Mouse (Mus musculus) layer of hippocampus, adult 18-20 months (tissue): ENCODE measurements around the gene Rhd. TPM values are rescaled to one million over a fixed set of nuclear protein-coding genes. Genes with fewer than 3 reads are reported as not detected.
"Not testable (repeated sequence)": the region's sequence is repeated elsewhere in the genome, so short reads cannot be mapped to it uniquely, and the experiment has no call there.

Source experiments
- DNase-seq, 2 experiments: peaks; one replicate each; pipeline ENCODE4 v3.0.0; 2022; ENCODE audit warnings: low spot score in 2 of 2
- total RNA-seq, 2 experiments: library from RNA; stranded (reverse); gene quantifications; 2 replicates each; pipeline ENCODE4 v1.2.3; 2021

Gene Rhd
- total RNA-seq, 2 experiments from 2014 or later, result not detected

GRCm38 (mm10) chr4:134903046-134903445 lies 38.7 kb downstream of the Rhd start:
- DNase-seq, result no peak

GRCm38 (mm10) chr4:134911406-134911805 lies 47.1 kb downstream of the Rhd start:
- DNase-seq, result not testable (repeated sequence)

- peak in 1 of 2 experiments; percentile 66 for DNase-seq
Observed at GRCm38 (mm10) chr4:134913413-134913812, 49.1 kb downstream of the Rhd start.

DNA sequence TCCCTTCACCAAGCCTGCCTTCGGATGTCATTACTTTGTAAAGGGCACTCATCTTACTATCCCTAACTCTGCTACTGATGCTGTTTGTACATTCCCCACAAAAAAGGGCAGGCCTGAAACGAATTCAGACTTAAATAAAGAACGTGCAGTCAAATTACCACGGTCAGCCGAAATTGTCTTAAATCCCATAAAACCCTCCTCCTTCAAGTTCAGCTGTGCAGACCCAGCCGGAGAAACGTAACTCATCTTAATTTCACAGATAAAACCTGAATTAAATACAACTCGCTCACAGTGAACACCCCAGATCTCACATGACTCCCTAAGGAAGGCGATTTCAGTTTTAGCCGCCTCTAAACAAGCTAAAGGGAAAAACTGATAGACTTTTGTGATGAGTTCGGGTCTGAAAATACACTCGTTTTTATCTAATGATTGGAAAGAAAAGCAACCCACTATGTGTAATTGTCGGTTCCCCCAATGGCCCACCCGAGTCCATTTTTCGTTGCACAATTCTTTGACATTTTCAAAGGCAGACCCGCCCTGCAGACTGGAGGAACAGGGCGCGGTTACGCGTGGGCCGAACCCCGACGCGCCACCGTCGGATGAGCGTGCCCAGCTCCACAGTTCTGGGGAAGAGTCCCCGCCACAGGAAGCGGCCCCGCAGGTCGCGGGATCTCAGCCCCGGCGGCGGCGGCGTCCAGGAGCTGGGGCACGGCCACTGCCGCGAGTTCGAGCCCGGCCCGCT lies 50.0 kb downstream of the Rhd start:
- no peak for DNase-seq

DNA sequence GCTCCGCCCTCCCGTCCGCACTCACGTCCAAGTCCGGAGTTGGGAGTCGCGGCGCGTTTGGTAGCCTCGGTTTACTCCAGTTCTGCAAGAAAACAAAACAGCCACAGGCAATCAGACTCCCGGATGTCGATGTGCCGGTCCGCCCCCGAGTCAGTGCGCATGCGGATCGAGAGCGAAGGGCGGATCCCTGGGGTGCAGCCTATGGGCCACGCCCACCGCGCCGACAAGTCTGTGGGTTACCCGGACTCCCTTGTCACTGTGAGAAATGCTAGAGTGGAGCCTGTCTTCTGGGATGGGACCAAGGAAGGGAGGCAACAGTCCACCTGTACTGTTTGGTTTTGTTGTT lies 50.5 kb downstream of the Rhd start, which contains the start of gene Tmem50a:
Gene Tmem50a (minus strand): TSS at position 161 of the 346 bp plus-strand sequence.
- peak; percentile 89 to 94 for DNase-seq

DNA sequence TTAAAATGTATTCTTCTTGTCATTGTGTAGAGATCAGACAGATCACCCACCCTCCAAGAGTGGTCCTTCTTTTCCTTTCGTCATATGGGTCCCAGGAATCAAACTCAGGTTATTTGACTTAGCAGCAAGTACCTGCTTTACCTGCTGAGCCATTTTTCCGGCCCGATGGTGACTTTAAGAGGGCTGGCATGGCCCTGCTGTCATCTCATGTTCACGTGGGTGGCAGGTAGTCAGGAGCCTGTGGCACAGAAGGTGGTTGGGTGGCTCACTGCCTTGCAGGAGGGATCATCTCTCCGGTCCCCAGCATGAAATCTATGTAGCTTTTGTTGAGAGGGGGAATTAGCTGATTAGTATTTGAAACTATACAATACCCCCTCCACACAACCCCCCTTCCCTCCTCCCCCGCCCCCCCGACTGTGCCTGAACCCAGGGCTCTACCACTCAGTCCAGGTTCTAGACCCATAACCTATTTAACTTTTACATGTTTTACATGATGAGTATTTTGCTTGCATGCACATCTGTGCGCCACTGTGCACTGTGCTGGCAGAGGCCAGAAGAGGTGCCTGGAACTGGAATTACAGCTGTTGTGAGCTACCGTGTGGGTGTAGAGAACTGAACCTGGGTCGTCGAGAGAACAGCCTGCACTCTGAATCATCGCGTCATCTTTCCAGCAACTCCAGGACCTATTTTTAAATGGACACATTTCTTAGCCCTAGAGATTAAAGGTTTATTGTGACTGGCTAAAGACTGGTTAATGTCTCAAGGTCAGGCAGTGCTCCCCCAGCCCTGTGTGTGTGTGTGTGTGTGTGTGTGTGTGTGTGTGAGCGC lies 51.1 kb downstream of the Rhd start:
- DNase-seq, result no peak

GRCm38 (mm10) chr4:134917194-134917593 lies 52.9 kb downstream of the Rhd start:
- DNase-seq, result no peak

DNA sequence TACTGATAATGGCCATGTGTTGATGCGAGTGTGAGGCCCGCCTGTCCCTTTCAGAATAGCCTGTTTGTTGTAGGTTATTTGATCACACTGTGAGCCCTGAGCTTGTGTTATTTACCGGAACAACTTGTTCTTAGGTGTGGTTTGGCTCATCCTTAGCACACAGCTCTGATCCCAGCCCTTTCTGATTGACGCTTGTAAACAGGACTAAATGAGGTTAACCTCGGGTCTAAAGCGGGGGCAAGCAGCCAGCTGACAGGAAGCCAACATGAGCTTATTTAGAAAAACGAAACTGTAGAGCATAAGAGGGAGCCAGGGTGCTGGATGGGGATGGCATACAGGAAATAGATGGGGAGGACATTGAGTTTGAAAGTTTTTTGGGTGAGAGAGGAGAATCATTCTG lies 54.0 kb downstream of the Rhd start:
- no peak for DNase-seq

DNA sequence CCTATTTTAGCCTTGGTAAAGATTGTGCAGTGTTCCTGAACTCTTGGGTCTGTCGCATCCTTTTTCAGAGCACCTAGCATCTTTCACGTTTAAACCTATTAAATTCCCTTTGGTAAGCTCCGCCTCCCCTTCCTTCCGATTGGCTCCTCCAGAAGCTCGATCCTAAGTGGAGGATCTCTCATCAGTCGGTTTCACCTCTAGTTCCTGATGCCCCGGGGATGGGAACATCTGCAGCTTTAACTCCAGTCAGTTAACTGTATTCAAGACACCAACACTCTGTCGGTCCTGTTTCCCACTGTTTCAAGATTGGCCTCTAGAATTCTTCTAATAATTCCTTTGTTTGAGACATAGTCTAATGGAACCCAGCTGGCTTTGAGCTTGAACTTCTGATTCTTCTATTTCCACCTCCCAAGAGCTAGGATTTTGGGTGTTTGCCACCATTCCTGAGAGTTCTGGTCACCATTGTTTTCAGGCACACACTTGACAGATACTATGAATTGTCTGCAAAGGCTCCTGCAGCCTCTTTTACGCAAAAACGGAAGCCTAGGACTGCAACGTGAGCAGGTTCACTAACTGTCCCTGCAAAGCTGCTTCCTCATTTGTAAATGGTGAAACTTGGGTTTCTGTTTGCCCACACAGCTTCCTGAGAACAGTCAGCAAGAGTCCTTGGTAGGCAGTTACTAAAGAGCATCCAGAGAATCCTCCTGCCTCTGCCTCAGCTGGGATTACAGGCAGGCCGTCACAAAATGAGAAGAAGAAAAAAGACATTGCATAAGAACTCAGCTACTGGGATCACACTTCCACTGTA lies 55.6 kb downstream of the Rhd start:
- no peak for DNase-seq

DNA sequence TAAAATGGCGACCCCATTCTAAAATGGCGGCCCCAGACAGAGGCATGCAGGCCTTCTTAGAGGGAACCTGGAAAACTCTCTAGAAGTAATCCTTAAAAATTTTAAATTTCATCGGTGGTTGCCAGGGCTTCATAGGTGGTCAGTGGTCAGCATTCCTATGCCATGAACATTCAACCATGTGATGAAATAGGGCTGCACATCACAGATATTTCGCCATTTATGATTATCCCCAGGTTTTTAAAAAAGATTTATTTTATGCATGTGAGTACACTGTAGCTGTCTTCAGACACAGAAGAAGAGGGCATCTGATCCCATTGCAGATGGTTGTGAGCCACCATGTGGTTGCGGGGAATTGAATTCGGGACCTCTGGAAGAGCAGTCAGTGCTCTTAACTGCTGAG lies 56.3 kb downstream of the Rhd start:
- DNase-seq, result no peak

DNA sequence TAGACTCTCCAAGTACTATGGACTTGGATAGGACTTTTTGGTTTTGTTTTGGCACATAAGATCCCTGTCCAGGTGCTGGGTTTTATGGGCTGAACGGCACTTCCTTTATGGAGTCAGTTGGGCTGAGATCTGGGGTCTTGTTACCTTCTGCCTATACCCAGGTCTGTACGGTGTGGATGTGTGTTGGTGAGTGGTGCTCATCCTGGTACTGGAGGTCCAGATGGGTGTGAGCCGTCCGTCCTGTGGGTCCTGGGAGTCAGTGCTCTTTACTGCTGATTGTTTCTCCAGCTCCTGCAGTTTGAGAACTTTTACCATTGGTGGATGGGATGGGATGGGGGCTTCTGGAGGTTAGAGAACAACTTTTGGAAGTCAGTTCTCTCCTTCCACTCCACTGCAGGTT lies 57.4 kb downstream of the Rhd start:
- DNase-seq, result no peak

DNA sequence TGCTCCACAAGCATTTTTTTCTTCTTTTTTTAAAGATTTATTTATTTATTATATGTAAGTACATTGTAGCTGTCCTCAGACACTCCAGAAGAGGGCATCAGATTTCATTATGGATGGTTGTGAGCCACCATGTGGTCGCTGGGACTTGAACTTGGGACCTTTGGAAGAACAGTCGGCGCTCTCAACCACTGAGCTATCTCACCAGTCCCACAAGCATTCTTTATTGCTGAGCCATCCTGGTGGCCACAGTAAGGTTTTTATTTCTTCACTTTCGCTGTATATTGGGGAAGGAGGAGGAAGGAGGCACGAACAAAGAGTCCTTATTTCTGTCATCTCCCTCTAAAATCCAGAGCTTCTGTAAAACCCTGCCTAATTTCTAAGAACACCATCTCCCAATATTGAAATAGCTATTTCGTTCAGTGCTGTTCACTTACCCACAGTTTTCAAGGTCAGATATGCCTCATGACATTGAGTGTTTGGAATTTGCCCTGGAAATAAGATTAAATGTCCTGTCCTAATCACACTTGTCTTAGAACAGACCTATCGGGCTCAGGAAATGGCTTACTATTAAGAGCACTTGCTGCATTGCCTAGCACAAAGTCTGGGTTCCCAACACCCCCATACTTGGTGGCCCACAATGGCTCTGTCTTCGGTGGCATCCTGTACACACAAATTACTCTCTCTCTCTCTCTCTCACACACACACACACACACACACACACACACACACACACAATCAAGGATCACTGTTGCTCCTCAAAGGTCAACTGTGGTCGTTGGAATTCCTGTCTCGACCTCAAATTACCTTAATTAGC lies 58.0 kb downstream of the Rhd start:
- no peak for DNase-seq

DNA sequence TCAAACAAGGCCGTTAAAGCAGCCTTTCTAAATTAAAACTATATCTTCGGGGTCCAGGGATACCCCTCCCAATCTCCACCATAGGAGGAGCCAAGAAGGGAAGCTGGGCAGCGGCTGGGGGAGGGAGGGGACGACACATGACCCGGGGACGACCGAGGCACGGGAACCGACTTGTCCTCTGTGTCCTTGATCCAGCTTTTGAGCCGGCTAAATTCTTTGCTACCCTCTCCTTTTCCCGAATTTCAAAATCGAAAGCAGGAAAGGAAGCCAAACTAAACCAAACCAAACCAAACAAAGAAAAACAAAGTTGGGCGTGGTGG lies 58.5 kb downstream of the Rhd start:
- DNase-seq, result peak in 1 of 2 experiments; percentile 66

GRCm38 (mm10) chr4:134923258-134924018 lies 59.1 kb downstream of the Rhd start, which contains the start of gene Rsrp1:
Rsrp1 (plus strand) TSS chr4:134923592.
- peak; percentile 96 to 98 for DNase-seq

DNA sequence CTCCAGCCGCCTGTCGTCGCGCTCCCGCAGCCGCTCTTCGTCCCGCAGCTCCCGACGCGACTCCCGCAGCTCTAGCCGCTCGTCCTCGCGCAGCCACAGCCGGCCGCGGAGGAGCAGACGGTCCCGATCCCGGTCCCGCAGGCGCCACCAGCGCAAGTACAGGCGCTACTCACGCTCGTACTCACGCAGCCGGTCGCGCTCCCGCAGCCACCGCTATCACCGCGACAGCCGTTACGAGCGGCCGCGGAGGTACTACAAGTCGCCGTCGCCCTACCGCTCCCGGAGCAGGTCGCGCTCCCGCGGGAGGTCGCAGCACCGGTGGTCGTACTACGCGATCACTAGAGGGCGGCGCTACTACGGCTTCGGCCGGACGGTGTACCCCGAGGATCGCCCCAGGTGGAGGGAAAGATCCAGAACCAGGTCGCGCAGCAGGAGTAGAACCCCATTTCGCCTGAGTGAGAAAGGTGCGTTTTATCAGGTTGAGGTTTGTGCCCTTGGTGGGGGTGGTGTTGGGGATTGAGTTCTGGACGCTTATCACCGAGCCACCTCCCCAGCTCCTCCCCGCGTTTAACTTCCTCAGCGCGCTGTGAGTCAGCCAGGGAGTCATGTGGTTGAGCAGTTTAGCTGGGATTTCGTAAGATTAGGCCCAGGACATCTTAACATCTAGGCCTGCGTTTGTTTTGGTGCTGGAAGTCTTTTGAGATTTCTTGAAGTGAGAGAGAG lies 59.8 kb downstream of the Rhd start:
- no peak for DNase-seq

DNA sequence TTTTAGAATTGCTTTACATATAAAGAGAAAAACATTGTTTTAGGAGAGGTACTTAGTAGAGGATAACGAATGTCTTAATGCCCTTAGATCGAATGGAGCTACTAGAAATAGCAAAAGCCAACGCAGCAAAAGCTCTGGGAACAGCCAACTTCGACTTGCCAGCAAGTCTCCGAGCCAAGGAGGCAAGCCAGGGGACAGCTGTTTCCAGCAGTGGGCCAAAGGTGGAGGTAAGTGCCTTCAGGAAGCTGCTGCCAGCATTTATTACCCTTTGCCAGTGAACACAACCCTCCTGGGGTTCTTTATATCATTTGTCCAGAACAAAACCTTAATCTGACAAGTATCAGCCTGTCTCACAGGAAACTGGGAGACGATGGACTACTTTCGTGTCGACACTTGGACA lies 60.9 kb downstream of the Rhd start:
- DNase-seq, result no peak

DNA sequence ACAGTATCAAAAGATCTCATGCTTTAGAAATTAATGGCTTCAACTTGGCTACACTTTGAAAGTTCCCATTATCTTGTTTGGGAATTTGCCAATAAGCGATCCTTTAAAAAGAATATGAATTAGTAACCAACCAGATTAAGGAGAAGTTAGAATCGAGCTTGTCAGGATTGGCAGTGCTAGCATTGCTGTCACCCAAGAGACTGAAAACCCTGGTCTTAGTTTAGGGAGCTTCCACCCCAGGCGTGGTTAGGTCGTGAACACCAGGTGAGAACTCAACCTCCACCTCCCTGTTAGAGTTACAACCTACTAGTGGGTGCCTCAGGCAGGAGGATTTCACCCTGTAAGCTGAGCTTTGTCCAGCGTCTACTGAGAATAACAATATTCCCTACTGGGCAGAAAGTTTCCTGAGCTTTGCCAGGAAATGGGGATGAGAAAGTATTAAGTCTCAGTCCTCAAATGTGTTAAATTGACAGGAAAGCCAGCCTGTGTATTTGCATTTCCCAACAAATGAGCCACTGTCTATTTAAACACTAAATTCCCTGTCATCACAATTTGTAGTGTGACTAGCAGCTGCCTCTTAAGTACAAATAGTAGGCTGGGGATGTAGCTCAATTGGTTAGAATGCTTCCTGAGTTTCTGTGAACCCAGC lies 63.6 kb downstream of the Rhd start:
- no peak for DNase-seq

DNA sequence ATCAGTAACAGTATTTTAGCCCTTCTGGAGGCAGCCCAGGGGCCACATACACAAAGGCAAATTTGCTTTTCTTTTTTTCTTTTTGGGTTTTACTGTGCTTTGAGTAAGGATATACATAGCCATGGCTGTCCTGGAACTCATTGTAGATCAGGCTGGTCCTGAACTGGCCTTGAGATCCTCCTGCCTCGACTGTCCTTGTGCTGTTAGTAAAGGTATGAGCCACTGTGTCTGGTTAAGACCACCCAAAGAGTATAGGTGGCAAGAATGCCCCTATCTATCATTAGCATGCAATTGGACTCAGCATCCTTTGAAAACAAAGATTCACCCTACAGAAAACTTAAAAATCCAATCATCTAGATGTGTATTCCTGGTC lies 64.1 kb downstream of the Rhd start:
- DNase-seq, result no peak

GRCm38 (mm10) chr4:134929536-134929935 lies 65.2 kb downstream of the Rhd start:
- no peak for DNase-seq
